Mouse (Mus musculus) stomach, postnatal 0 days (tissue): ENCODE data around the gene Btnl9.

Source experiments
- CTCF ChIP-seq: IDR thresholded peaks from 2 replicates; pipeline ENCODE4 v1.5.1; 2016; ENCODE audit warnings: antibody characterized with exemption, low read depth, mild to moderate bottlenecking, moderate library complexity
- EP300 ChIP-seq: optimal IDR thresholded peaks from 2 replicates; pipeline ENCODE3; 2016; ENCODE audit warnings: antibody characterized with exemption

DNA sequence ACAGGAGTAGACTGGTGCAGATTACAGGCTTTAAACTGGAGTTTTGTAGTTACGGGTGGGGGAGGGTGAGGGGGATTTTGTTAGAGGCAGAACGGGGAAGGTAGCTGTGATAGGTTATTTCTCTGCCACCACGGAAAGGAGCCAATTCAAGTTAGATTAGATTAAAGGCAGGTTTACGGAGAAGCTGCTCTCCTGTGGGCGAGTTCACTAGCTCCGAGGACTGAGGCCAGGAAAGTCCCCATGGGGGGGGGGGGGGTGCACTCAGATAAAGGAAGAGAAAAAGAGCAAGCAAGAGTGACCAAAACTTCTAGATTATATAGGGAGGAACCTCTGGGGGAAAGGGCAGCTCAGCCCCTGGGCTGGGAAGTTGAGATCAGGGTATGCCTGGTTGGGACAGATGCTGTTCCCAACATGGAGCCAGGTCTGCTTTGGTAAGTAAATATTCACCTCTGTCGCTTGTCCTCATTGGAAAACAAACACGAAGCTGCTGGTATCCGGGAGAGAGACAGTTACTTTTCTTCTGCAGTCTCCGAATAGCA is 15.6 kb upstream of the Btnl9 start:
- TF ChIP-seq CTCF (no peak), EP300 (no peak)
